Mouse (Mus musculus) frontal cortex, adult (tissue): Measurements from ENCODE around the gene Stard10.

Source experiments
- ATAC-seq: cut with Nextera tagmentation; 2 replicates; pipeline ENCODE4 v1.9.2; 2017; ENCODE audit warnings: mild to moderate bottlenecking, moderate library complexity, mixed read lengths; ENCODE audit not compliant: low TSS enrichment

Stard10 gene

GRCm38 (mm10) chr7:101395471-101395870 lies 78.6 kb downstream of the Stard10 start:
- ATAC-seq: no peak
